Mouse (Mus musculus) heart, embryonic 16.5 days (tissue): Measurements from ENCODE around the gene Dennd5b. TPM values are rescaled to one million over a fixed set of nuclear protein-coding genes. Genes with fewer than 3 reads are reported as not detected.
A peak's percentile ranks its signal among the peaks of the same experiment; 100 is the strongest.

Experiments
- ATAC-seq: fragments of 200-750 bp; cut with Nextera tagmentation; replicated peaks from 2 replicates; pipeline ENCODE4 v1.8.0; 2017; ENCODE audit warnings: moderate number of reproducible peaks; ENCODE audit not compliant: insufficient read depth, low FRiP score; ENCODE audit errors: extremely low read depth
- H3K27ac ChIP-seq: fragments of 300-500 bp; sonication (generic); 2 replicates; pipeline ENCODE4 v1.5.1; 2014; ENCODE audit warnings: mild to moderate bottlenecking, low read length, control low read depth, moderate library complexity
- H3K27me3 ChIP-seq: fragments of 300-500 bp; sonication (generic); 2 replicates; pipeline ENCODE4 v1.6.1; 2014; ENCODE audit warnings: low read length, mixed read lengths; ENCODE audit not compliant: control insufficient read depth, insufficient read depth
- H3K36me3 ChIP-seq: fragments of 300-500 bp; sonication (generic); 2 replicates; pipeline ENCODE4 v1.6.1; 2014; ENCODE audit not compliant: control insufficient read depth, insufficient read depth
- H3K4me1 ChIP-seq: fragments of 300-500 bp; sonication (generic); 2 replicates; pipeline ENCODE4 v1.6.1; 2014; ENCODE audit warnings: low read length, mixed read lengths; ENCODE audit not compliant: control insufficient read depth, insufficient read depth
- H3K4me2 ChIP-seq: fragments of 300-500 bp; sonication (generic); 2 replicates; pipeline ENCODE4 v1.6.1; 2014; ENCODE audit warnings: low read depth, mild to moderate bottlenecking, control low read depth, low read length
- H3K4me3 ChIP-seq: fragments of 300-500 bp; sonication (generic); 2 replicates; pipeline ENCODE4 v1.5.1; 2014; ENCODE audit warnings: mild to moderate bottlenecking, control low read depth, low read length
- H3K9ac ChIP-seq: fragments of 300-500 bp; sonication (generic); 2 replicates; pipeline ENCODE4 v1.6.1; 2014; ENCODE audit warnings: low read length, control low read depth
- H3K9me3 ChIP-seq: fragments of 300-500 bp; sonication (generic); replicated peaks from 2 replicates; pipeline ENCODE4 v1.6.1; 2016; ENCODE audit warnings: low read length; ENCODE audit not compliant: control insufficient read depth
- WGBS: fragments of 180-500 bp; shearing (Covaris S2); extraction: QIAGEN DNeasy Blood & Tissue Kit; methylation state at CpG from one replicate; pipeline ENCODE4 v1.1.7; 2014; 5-methylcytosine and 5-hydroxymethylcytosine counted together
- polyA plus RNA-seq: library from polyadenylated mRNA; unstranded; fragments of >200 nt; fragmentation: Nextera tagmentation; extraction: Ambion mirVana; gene quantifications from 2 replicates; pipeline ENCODE4 v1.2.1, GENCODE M21; 2015

Dennd5b gene
- polyA plus RNA-seq, 1 experiment from 2014 or later, result 5.0 TPM

DNA sequence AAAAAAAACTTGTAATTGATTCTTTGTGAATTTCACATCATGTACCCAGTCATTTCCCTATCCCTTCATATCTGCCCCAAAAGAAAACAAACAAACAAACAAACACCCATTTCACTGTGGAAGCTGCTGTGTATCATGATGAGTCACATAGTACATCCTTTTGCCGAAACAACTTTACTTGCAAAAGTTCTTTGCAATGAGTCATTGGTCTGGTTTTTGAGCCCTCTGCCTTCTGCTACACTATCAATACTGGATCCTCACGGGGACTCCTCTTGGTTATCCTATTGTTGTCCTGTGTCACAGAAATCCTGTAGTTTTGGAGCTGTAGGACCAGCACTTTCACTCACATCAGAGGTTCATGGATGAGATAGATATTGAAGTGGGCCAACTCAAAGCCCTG lies 7.4 kb upstream of the Dennd5b start:
- Histone ChIP-seq H3K9me3 (0 out of 2 replicates have a peak, but pooled peaks cover 2% of the 10 kb centered on the region), H3K9ac (no peak overlapping the region), H3K27me3 (no peaks in the 10 kb centered on the region), H3K27ac (no peak overlapping the region), H3K4me3 (no peak overlapping the region), H3K4me1 (no peaks in the 10 kb centered on the region), H3K4me2 (no peak overlapping the region), H3K36me3 (no peaks in the 10 kb centered on the region)
- WGBS, result 59% methylated on average over 2 of the region's 2 CpGs
- no peak for ATAC-seq

DNA sequence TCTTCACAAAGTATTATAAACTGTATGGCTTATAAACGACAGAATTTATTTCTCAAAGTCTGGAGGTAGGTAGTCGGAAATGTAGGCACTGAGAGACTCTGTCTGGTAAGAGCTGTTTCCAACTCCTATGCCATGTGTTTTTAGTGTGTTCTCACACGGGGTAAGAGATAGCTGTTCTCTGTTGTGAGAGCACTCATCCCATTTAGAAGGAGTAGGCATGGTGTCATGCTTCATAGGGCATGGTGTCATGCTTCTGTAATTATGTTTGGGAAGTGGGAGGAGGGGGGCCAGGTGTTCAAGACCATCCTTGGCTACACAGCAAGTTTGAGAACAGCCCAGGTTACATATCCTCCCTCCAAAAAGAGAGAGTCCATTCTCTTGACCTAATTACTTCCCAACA lies 6.1 kb upstream of the Dennd5b start:
- no peak overlapping the region for H3K27ac ChIP-seq
- H3K4me1 ChIP-seq, result no peaks in the 10 kb centered on the region
- ATAC-seq, result no peak
- H3K27me3 ChIP-seq, result no peaks in the 10 kb centered on the region
- WGBS, result 63% methylated on average over 3 of the region's 3 CpGs
- no peak overlapping the region for H3K4me2 ChIP-seq
- no peak overlapping the region for H3K9ac ChIP-seq
- H3K4me3 ChIP-seq, result no peak overlapping the region
- 0 out of 2 replicates have a peak, but pooled peaks cover 2% of the 10 kb centered on the region for H3K9me3 ChIP-seq
- H3K36me3 ChIP-seq, result no peaks in the 10 kb centered on the region

DNA sequence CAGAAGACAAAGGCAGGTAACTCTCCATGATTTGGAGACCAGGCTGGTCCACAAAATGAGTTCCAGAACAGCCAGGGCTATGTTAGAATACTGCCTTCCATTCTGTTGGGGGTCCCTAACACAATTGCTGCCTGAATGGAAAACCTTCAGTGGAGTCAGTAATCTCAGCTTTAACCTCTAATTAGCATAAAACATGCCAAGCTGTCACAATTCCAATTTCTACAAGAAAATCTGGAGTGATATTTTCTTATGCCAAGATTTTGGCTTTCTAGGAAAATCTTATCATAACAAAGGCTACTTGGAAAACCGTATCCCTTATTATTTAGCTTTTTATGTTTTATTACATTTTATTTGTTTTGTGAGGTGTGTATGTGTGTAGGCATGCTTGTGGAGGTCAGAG lies 2.0 kb upstream of the Dennd5b start:
- no peak for ATAC-seq
- H3K4me2 ChIP-seq, result no peak overlapping the region
- 0 out of 2 replicates have a peak, but pooled peaks cover 2% of the 10 kb centered on the region for H3K9me3 ChIP-seq
- peaks cover 3% of the 10 kb centered on the region; the same call in 1 of the 2 replicates for H3K4me1 ChIP-seq
- H3K36me3 ChIP-seq, result no peaks in the 10 kb centered on the region
- H3K27me3 ChIP-seq, result no peaks in the 10 kb centered on the region
- WGBS, result 81% methylated on average over 1 of the region's 1 CpGs
- H3K9ac ChIP-seq, result no peak overlapping the region
- no peak overlapping the region for H3K27ac ChIP-seq
- H3K4me3 ChIP-seq, result no peak overlapping the region

DNA sequence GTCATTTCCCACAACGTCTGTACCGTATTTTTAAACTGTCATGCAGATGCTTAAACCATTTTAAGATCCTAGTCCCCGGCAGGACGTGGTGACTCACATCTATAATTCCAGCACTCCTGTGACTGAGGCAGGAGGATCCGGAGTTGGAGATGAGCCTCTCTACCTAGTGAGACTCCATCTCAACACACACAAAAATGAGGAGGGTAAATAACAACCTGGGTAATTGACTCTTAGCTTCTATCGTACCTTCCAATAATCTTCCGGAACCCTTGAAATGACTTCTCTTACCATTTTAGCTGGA lies 413 bp upstream of the Dennd5b start:
- Histone ChIP-seq H3K9me3 (0 out of 2 replicates have a peak, but pooled peaks cover 2% of the 10 kb centered on the region), H3K4me3 (peak overlapping the region; percentile 97), H3K27me3 (no peaks in the 10 kb centered on the region), H3K27ac (peak overlapping the region; percentile 95), H3K36me3 (no peaks in the 10 kb centered on the region), H3K4me1 (peaks cover 3% of the 10 kb centered on the region; the same call in 1 of the 2 replicates), H3K4me2 (peak overlapping the region; percentile 87), H3K9ac (peak overlapping the region; percentile 96)
- peak; percentile 46 for ATAC-seq
- WGBS, result 7% methylated on average over 7 of the region's 7 CpGs

DNA sequence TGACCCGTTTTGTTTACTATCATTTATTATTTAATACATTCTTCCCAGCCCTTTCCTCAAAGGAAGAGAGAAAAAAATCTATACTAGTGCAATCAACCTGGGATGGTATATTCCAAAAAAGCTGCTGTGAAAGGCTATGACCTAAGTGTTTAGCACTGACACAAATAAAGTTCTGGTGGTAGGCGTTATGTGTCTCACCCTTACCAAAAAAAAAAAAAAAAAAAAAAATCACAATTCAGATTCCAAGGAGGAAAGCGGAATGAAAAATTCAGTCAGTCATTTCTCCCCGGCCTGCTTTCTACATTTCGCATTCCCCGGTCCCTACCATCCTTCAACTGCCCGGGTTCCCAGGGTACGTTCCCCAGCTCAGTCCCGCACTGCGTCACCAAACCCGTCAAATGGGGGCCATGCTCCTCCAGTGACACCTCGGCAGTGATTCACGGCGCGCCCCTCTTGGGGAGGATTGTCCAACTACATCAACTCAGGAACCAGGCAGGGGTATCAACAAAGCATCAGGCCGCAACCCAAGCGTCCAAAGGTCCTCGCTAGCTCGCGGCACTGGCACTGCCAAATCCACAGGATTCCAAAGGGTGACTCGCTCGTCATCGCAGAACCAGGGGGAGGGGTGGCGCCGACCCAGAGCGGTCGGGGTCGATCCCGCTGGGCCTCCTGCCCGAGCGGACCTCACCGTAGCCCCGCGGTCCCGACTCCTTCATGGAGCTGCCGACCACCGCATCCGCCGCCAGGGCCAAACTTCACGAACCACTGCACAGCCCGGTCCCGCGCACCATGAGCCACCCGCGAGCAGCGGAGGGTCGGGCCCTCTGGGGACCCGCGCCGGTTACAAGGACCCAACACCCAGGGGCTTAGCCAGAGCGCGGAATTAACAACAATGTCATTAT lies 1.1 kb downstream of the Dennd5b start:
- H3K9ac ChIP-seq, result peak overlapping the region; percentile 96
- H3K27ac ChIP-seq, result peak overlapping the region; percentile 95
- WGBS, result 2% methylated on average over 52 of the region's 52 CpGs
- H3K27me3 ChIP-seq, result no peaks in the 10 kb centered on the region
- peaks cover 3% of the 10 kb centered on the region; the same call in 1 of the 2 replicates for H3K4me1 ChIP-seq
- H3K4me3 ChIP-seq, result peak overlapping the region; percentile 97
- H3K4me2 ChIP-seq, result peak overlapping the region; percentile 87
- H3K9me3 ChIP-seq, result no peaks in the 10 kb centered on the region
- no peaks in the 10 kb centered on the region for H3K36me3 ChIP-seq
- peak; percentile 20 for ATAC-seq

DNA sequence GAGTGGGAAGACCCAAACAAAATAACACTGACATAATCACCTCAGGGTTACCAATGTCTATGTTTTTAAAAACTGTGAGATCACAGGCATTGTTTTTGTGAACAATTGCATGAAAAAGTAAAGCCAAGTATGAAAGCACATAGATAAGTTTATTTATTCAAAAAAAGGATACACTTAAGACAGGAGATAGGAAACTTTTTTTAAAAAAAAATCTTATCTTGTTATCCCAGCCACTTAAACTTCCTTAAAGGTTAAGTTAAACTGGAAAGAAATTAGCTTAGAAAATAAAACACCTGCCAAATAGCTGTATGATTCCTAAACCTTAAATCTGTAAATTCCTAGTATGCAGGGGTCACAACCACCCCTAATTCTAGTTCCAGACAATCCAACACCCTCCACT lies 2.5 kb downstream of the Dennd5b start:
- Histone ChIP-seq H3K9me3 (no peaks in the 10 kb centered on the region), H3K27ac (no peak overlapping the region), H3K4me3 (0 out of 2 replicates have a peak overlapping the region, but pooled peaks have one; percentile 22), H3K36me3 (no peaks in the 10 kb centered on the region), H3K27me3 (no peaks in the 10 kb centered on the region), H3K4me1 (peaks cover 10% of the 10 kb centered on the region), H3K4me2 (no peak overlapping the region; the same call in 1 of the 2 replicates), H3K9ac (no peak overlapping the region)
- no peak for ATAC-seq

DNA sequence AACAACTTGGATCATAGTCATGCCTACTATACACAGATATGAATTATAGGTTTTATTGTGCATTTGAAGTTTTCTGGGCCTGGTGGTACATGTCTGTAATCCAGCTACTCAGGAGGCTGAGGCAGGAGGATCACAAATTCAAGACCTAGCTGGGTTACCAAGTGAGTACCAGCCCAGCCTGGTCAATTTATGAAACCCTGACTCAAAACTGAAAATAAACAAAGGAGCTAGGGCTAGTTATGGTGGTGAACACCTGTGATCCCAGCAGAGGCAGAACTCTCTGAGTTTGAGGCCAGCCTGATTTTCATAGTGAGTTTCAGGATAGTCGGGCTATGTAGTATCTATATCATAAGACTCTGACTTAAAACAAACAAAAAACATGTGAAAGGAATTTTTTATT lies 4.2 kb downstream of the Dennd5b start:
- no peak overlapping the region for H3K4me3 ChIP-seq
- no peaks in the 10 kb centered on the region for H3K36me3 ChIP-seq
- H3K27me3 ChIP-seq, result no peaks in the 10 kb centered on the region
- H3K9me3 ChIP-seq, result no peaks in the 10 kb centered on the region
- H3K27ac ChIP-seq, result no peak overlapping the region
- no peak overlapping the region for H3K4me2 ChIP-seq
- H3K9ac ChIP-seq, result no peak overlapping the region
- no peak for ATAC-seq
- H3K4me1 ChIP-seq, result peaks cover 14% of the 10 kb centered on the region
- WGBS, result 93% methylated on average over 1 of the region's 1 CpGs

DNA sequence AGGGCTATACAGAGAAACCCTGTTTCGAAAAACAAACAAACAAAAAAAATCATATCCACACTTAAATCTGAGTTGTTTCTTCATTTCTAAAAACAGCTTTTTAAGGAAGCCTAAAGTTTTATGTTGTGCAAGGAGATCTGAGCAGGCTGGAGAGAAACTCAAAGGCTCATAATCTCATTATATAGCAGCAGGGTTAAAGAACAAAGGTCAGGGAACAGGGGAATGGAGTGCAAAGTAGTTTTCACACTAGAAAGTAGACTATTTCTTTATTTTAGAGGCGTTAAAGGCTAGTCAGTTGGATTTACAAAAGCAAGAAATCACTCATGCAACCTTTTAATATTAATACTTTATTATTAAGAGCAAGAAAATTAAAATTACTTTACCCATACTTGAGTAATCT lies 5.2 kb downstream of the Dennd5b start:
- WGBS, result 87% methylated on average over 2 of the region's 2 CpGs
- no peak overlapping the region for H3K4me3 ChIP-seq
- no peak overlapping the region for H3K4me2 ChIP-seq
- no peak overlapping the region for H3K27ac ChIP-seq
- H3K36me3 ChIP-seq, result no peaks in the 10 kb centered on the region
- no peak overlapping the region for H3K9ac ChIP-seq
- ATAC-seq, result no peak
- no peaks in the 10 kb centered on the region for H3K27me3 ChIP-seq
- H3K9me3 ChIP-seq, result no peaks in the 10 kb centered on the region
- peaks cover 12% of the 10 kb centered on the region for H3K4me1 ChIP-seq

DNA sequence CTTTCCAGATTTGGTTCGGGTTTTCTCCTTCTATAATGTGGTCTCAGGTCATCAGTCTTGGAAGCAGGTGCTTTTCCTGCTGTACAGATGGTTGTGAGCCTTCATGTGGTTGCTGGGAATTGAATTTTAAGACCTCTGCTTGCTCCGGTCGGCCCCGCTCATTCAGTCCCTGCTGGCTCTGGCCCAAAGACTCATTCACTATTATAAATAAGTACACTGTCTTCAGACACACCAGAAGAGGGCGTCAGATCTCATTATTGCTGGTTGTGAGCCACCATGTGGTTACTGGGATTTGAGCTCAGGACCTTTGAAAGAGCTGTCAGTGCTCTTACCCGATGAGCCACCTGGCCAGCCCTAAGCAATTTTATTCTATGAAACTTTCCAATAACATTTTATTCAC lies 6.1 kb downstream of the Dennd5b start:
- no peaks in the 10 kb centered on the region for H3K9me3 ChIP-seq
- H3K4me2 ChIP-seq, result no peak overlapping the region
- H3K4me3 ChIP-seq, result no peak overlapping the region
- no peak for ATAC-seq
- H3K36me3 ChIP-seq, result no peaks in the 10 kb centered on the region
- peaks cover 12% of the 10 kb centered on the region for H3K4me1 ChIP-seq
- H3K9ac ChIP-seq, result no peak overlapping the region
- H3K27ac ChIP-seq, result no peak overlapping the region
- H3K27me3 ChIP-seq, result no peaks in the 10 kb centered on the region
- WGBS, result 61% methylated on average over 6 of the region's 6 CpGs
